Mouse (Mus musculus) bone marrow macrophage, adult 2 months (primary cell): ENCODE results near the gene Cdh13.

ENCODE experiments used
- CTCF ChIP-seq: IDR thresholded peaks from 2 replicates; pipeline ENCODE4 v1.5.1; 2012; ENCODE audit warnings: low read depth, mild to moderate bottlenecking, low read length, moderate library complexity
- POLR2A ChIP-seq: IDR thresholded peaks from 2 replicates; pipeline ENCODE4 v1.6.1; 2012; ENCODE audit warnings: mild to moderate bottlenecking, low read depth, low read length, borderline replicate concordance

- TF ChIP-seq CTCF (no peak), POLR2A (no peak)
Measured at GRCm38 (mm10) chr8:118830291-118830690, 546.8 kb downstream of the Cdh13 start.
